Mouse (Mus musculus): ENCODE data around the gene Rplp0. TPM values are rescaled to one million over a fixed set of nuclear protein-coding genes. Genes with fewer than 3 reads are reported as not detected.

The Rplp0 gene
- polyA plus RNA-seq (2016; fragmentation: Nextera tagmentation; extraction: Ambion mirVana): 1,698 and 1,725 TPM in 2 replicates

- WGBS (ENCODE audit: insufficient replicate concordance): under 1% methylated on average over 77 of the region's 78 CpGs
Observed at GRCm38 (mm10) chr5:115559237-115560101, at the start of gene Rplp0. TSS of gene Rplp0 (plus strand) at chr5:115559467.

GRCm38 (mm10) chr5:115509790-115510689 is 49.2 kb upstream of the Rplp0 start:
- H3K4me3 ChIP-seq: no peak overlapping the region; the same call in 1 of the 2 replicates
- 49% methylated on average over 15 of the region's 15 CpGs for WGBS (ENCODE audit: insufficient replicate concordance)

More at GRCm38 (mm10) chr5:115559237-115560101, at the start of gene Rplp0:
- peak within 1 kb of the TSS; percentile 85 for H3K4me2 ChIP-seq
- H3K4me1 ChIP-seq: peaks cover 66% of the 10 kb centered on the region
- H3K9me3 ChIP-seq (replicated peaks): no peaks in the 10 kb centered on the region
- H3K9ac ChIP-seq: peak within 1 kb of the TSS; percentile 93
- H3K4me3 ChIP-seq: peak within 1 kb of the TSS; percentile 89
- H3K27ac ChIP-seq: peak within 1 kb of the TSS; percentile 88
- peaks cover 50% of the 10 kb centered on the region for H3K36me3 ChIP-seq
- no peaks in the 10 kb centered on the region for H3K27me3 ChIP-seq (replicated peaks)
- ATAC-seq: peak; percentile 94

GRCm38 (mm10) chr5:115512375-115512774 is 46.9 kb upstream of the Rplp0 start:
- no peak for ATAC-seq
- H3K9me3 ChIP-seq (replicated peaks): no peaks in the 10 kb centered on the region
- H3K4me2 ChIP-seq: no peak overlapping the region
- no peak overlapping the region for H3K9ac ChIP-seq
- no peaks in the 10 kb centered on the region for H3K36me3 ChIP-seq
- no peak overlapping the region for H3K4me3 ChIP-seq
- no peak overlapping the region for H3K27ac ChIP-seq
- H3K27me3 ChIP-seq (replicated peaks): no peaks in the 10 kb centered on the region
- WGBS (ENCODE audit: insufficient replicate concordance): 69% methylated on average over 7 of the region's 7 CpGs
- H3K4me1 ChIP-seq: peaks cover 79% of the 10 kb centered on the region

More at GRCm38 (mm10) chr5:115509790-115510689, 49.2 kb upstream of the Rplp0 start:
- Histone ChIP-seq H3K27me3 (replicated peaks) (peaks cover 5% of the 10 kb centered on the region; the same call in 1 of the 2 replicates), H3K4me1 (peaks cover 66% of the 10 kb centered on the region), H3K36me3 (no peaks in the 10 kb centered on the region), H3K9ac (peak overlapping the region; percentile 34; the same call in 1 of the 2 replicates), H3K4me2 (peak overlapping the region; percentile 96), H3K9me3 (replicated peaks) (no peaks in the 10 kb centered on the region), H3K27ac (peak overlapping the region; percentile 50)
- ATAC-seq: no peak

DNA sequence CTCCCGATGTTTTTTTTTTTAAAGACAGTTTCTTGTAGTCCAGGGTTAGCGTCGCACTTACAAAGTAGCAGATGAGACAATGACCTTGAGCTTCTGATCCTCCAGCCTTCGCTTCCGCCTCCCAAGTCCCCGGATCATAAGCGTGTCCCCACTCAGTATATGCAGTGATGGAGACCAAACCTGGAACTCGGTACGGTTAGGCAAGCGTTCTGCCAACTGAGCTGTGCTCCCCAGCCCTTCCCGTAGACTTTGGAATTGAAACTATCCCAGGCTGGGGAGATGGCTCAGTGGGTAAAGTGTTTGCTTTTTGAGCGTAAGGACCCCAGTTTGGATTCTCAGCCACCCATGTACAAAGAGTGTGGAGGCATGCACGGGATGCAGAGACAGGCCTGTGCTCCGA is 46.0 kb upstream of the Rplp0 start:
- peaks cover 71% of the 10 kb centered on the region for H3K4me1 ChIP-seq
- ATAC-seq: no peak
- H3K9ac ChIP-seq: no peak overlapping the region
- no peaks in the 10 kb centered on the region for H3K9me3 ChIP-seq (replicated peaks)
- WGBS (ENCODE audit: insufficient replicate concordance): 84% methylated on average over 14 of the region's 14 CpGs
- H3K27ac ChIP-seq: no peak overlapping the region
- H3K4me2 ChIP-seq: no peak overlapping the region
- H3K4me3 ChIP-seq: no peak overlapping the region
- no peaks in the 10 kb centered on the region for H3K36me3 ChIP-seq
- no peaks in the 10 kb centered on the region for H3K27me3 ChIP-seq (replicated peaks)

GRCm38 (mm10) chr5:115513721-115514120 is 45.5 kb upstream of the Rplp0 start:
- Histone ChIP-seq H3K9ac (no peak overlapping the region), H3K36me3 (no peaks in the 10 kb centered on the region), H3K4me2 (no peak overlapping the region), H3K27ac (0 out of 2 replicates have a peak overlapping the region, but pooled peaks have one; percentile 28), H3K4me3 (no peak overlapping the region), H3K4me1 (peaks cover 66% of the 10 kb centered on the region), H3K9me3 (replicated peaks) (no peaks in the 10 kb centered on the region), H3K27me3 (replicated peaks) (no peaks in the 10 kb centered on the region)
- 84% methylated on average over 16 of the region's 16 CpGs for WGBS (ENCODE audit: insufficient replicate concordance)
- ATAC-seq: no peak

- 74% methylated on average over 6 of the region's 6 CpGs for WGBS (ENCODE audit: insufficient replicate concordance)
- peak overlapping the region; percentile 6 for H3K4me2 ChIP-seq
- H3K4me1 ChIP-seq: peaks cover 64% of the 10 kb centered on the region
- no peak overlapping the region for H3K4me3 ChIP-seq
- H3K36me3 ChIP-seq: no peaks in the 10 kb centered on the region
- peak overlapping the region; percentile 73 for H3K27ac ChIP-seq
- H3K27me3 ChIP-seq (replicated peaks): no peaks in the 10 kb centered on the region
- H3K9me3 ChIP-seq (replicated peaks): no peaks in the 10 kb centered on the region
- no peak overlapping the region for H3K9ac ChIP-seq
- peak; percentile 45; the same call in 1 of the 2 replicates for ATAC-seq
Observed at GRCm38 (mm10) chr5:115514346-115514745, 44.9 kb upstream of the Rplp0 start.

- peak overlapping the region; percentile 73 for H3K27ac ChIP-seq
- no peak overlapping the region for H3K4me3 ChIP-seq
- no peaks in the 10 kb centered on the region for H3K9me3 ChIP-seq (replicated peaks)
- peak overlapping the region; percentile 6 for H3K4me2 ChIP-seq
- 0 out of 2 replicates have a peak, but pooled peaks have one; percentile 4 for ATAC-seq
- no peaks in the 10 kb centered on the region for H3K27me3 ChIP-seq (replicated peaks)
- 54% methylated on average over 20 of the region's 20 CpGs for WGBS (ENCODE audit: insufficient replicate concordance)
- H3K4me1 ChIP-seq: peaks cover 61% of the 10 kb centered on the region
- H3K36me3 ChIP-seq: no peaks in the 10 kb centered on the region
- no peak overlapping the region for H3K9ac ChIP-seq
Observed at GRCm38 (mm10) chr5:115514896-115515587, 44.2 kb upstream of the Rplp0 start.

- Histone ChIP-seq H3K27me3 (replicated peaks) (no peaks in the 10 kb centered on the region), H3K4me3 (peak overlapping the region; percentile 12; the same call in 1 of the 2 replicates), H3K9ac (no peak overlapping the region), H3K9me3 (replicated peaks) (no peaks in the 10 kb centered on the region), H3K4me1 (peaks cover 62% of the 10 kb centered on the region), H3K27ac (peak overlapping the region; percentile 59), H3K4me2 (peak overlapping the region; percentile 47), H3K36me3 (no peaks in the 10 kb centered on the region)
- ATAC-seq: no peak
- 43% methylated on average over 32 of the region's 32 CpGs for WGBS (ENCODE audit: insufficient replicate concordance)
Observed at GRCm38 (mm10) chr5:115516081-115516907, 43.0 kb upstream of the Rplp0 start.

- H3K27ac ChIP-seq: peak overlapping the region; percentile 59
- H3K36me3 ChIP-seq: no peaks in the 10 kb centered on the region
- 0 out of 2 replicates have a peak overlapping the region, but pooled peaks have one; percentile 6 for H3K4me2 ChIP-seq
- peaks cover 63% of the 10 kb centered on the region for H3K4me1 ChIP-seq
- WGBS (ENCODE audit: insufficient replicate concordance): 60% methylated on average over 7 of the region's 7 CpGs
- H3K9me3 ChIP-seq (replicated peaks): no peaks in the 10 kb centered on the region
- no peak for ATAC-seq
- H3K4me3 ChIP-seq: no peak overlapping the region
- H3K27me3 ChIP-seq (replicated peaks): no peaks in the 10 kb centered on the region
- no peak overlapping the region for H3K9ac ChIP-seq
Observed at GRCm38 (mm10) chr5:115516908-115517307, 42.4 kb upstream of the Rplp0 start.

DNA sequence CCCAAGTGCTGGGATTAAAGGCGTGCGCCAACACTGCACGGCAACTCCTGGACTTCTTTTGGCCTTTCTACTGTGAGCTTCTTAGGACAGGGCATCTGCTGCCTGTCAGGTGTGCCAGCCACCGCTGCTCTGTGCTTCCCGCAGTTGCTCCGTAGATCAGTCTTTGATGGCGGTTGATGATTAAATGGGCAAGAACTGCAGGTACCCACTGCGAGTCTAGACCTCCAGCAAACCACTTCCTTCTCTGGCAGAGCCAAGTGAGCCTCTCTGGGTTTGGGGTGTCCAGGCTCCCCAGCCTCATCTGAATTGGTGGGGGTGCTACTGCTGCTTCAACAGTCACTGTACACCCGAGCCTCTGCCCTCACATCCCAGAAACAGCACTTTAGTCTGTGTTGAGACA is 41.8 kb upstream of the Rplp0 start:
- Histone ChIP-seq H3K4me3 (no peak overlapping the region), H3K27me3 (replicated peaks) (no peaks in the 10 kb centered on the region), H3K4me1 (peaks cover 68% of the 10 kb centered on the region), H3K9me3 (replicated peaks) (no peaks in the 10 kb centered on the region), H3K9ac (no peak overlapping the region), H3K4me2 (no peak overlapping the region), H3K36me3 (no peaks in the 10 kb centered on the region), H3K27ac (no peak overlapping the region)
- ATAC-seq: no peak
- WGBS (ENCODE audit: insufficient replicate concordance): 70% methylated on average over 9 of the region's 9 CpGs
